ENCODE assay signal across 23 mouse cellular contexts in the genomic region with DNA sequence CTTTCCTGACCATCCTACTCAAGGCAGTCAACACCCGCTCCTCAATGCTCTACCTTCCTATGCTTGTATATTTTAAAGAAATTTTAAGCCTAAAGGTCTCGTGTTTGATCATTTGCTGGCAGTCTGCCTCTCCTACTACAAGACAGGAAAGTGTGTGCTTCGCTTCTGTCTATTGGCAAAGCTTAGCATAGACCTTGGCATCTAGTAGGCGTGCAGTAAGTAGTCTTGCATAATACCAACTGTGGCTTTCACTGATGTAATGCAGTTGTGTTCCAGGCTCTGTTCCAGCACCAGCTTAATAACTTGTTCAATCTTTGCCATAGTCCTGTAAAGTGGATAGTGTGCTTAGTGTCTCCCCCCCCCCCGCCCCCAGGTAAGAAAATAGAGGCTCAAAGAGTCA.
DNase-seq lines count a peak whose midpoint lies in the region; ATAC-seq and TF ChIP-seq lines count a peak whose summit lies in the region.
"Had no signal": no experiment of that assay in that cellular context is flagged by ENCODE, and none has a peak within 500 bp of the region (broad histone marks: within the 10 kb centered on the region; RNA-seq: fewer than 3 reads in every experiment).

No protein-coding gene starts in this region.

- no peak for TF ChIP-seq CTCF in liver, postnatal 0 days (IDR thresholded peaks at IDR 0.05; ENCODE audit: low read depth)
- TF ChIP-seq CTCF in kidney, adult 2 months (conservative IDR thresholded peaks at IDR 0.05; ENCODE audit: insufficient read depth, insufficient read length, low read depth, low read length): no peak

- TF ChIP-seq EP300 in liver, postnatal 0 days (IDR thresholded peaks at IDR 0.05; ENCODE audit: low read depth): no peak

- H3K36me3 ChIP-seq in embryonic facial prominence, embryonic 14.5 days (ENCODE audit: control insufficient read depth, insufficient read depth, low read length): no peaks in the 10 kb centered on the region
- no peaks in the 10 kb centered on the region for H3K36me3 ChIP-seq in embryonic facial prominence, embryonic 10.5 days (replicated peaks)
- H3K36me3 ChIP-seq in liver, postnatal 0 days (replicated peaks; ENCODE audit: insufficient read depth, low read length): no peaks in the 10 kb centered on the region
- H3K36me3 ChIP-seq in liver, embryonic 12.5 days: no peaks in the 10 kb centered on the region
- H3K36me3 ChIP-seq in myocyte (ENCODE audit: control insufficient read depth, insufficient read depth): no peaks in the 10 kb centered on the region
- H3K36me3 ChIP-seq in kidney, adult 2 months (ENCODE audit: control insufficient read depth, insufficient read depth, low read length): no peaks in the 10 kb centered on the region
- H3K36me3 ChIP-seq: hindbrain, embryonic 13.5 days; limb, embryonic 13.5 days; midbrain, embryonic 15.5 days; neural tube, embryonic 15.5 days had no signal

- ATAC-seq in embryonic facial prominence, embryonic 14.5 days (ENCODE audit: low read depth): no peak
- peak; percentile 45; the same call in 1 of the 2 replicates for ATAC-seq in liver, postnatal 0 days
- no peak for ATAC-seq in liver, embryonic 12.5 days
- ATAC-seq: forebrain, embryonic 13.5 days; midbrain, embryonic 15.5 days had no signal

- 75% methylated on average over 5 of the region's 5 CpGs for WGBS in embryonic facial prominence, embryonic 14.5 days
- 92% methylated on average over 5 of the region's 5 CpGs for WGBS in embryonic facial prominence, embryonic 10.5 days
- 72% methylated on average over 5 of the region's 5 CpGs for WGBS in liver, postnatal 0 days (ENCODE audit: insufficient replicate concordance)
- WGBS in liver, embryonic 12.5 days (ENCODE audit: insufficient replicate concordance): 54% methylated on average over 5 of the region's 5 CpGs
- 78% methylated on average over 5 of the region's 5 CpGs for WGBS in kidney, adult 2 months

- no peaks in the 10 kb centered on the region for H3K27me3 ChIP-seq in embryonic facial prominence, embryonic 14.5 days (replicated peaks; ENCODE audit: control insufficient read depth, insufficient read depth, low read length)
- H3K27me3 ChIP-seq in embryonic facial prominence, embryonic 10.5 days (replicated peaks; ENCODE audit: low read depth, poor library complexity, severe bottlenecking): no peaks in the 10 kb centered on the region
- no peaks in the 10 kb centered on the region for H3K27me3 ChIP-seq in liver, postnatal 0 days (ENCODE audit: insufficient read depth, low read length)
- H3K27me3 ChIP-seq in liver, embryonic 12.5 days (replicated peaks): no peaks in the 10 kb centered on the region
- no peaks in the 10 kb centered on the region for H3K27me3 ChIP-seq in myocyte (ENCODE audit: control insufficient read depth, insufficient read depth, insufficient read length)
- no peaks in the 10 kb centered on the region for H3K27me3 ChIP-seq in kidney, adult 2 months (replicated peaks; ENCODE audit: control insufficient read depth, insufficient read depth, low read length)
- H3K27me3 ChIP-seq: forebrain, embryonic 13.5 days; hindbrain, embryonic 13.5 days; midbrain, embryonic 15.5 days; neural tube, embryonic 15.5 days had no signal

- no peak for TF ChIP-seq POLR2A in myocyte (IDR thresholded peaks at IDR 0.05; ENCODE audit: insufficient read length, low read depth)
- no peak for TF ChIP-seq POLR2A in kidney, adult 2 months (IDR thresholded peaks at IDR 0.05; ENCODE audit: low read depth, low read length)

- no peak overlapping the region for H3K9ac ChIP-seq in embryonic facial prominence, embryonic 14.5 days (ENCODE audit: low read depth, low read length)
- H3K9ac ChIP-seq in liver, postnatal 0 days (replicated peaks): no peak overlapping the region
- no peak overlapping the region for H3K9ac ChIP-seq in liver, embryonic 12.5 days
- H3K9ac ChIP-seq: forebrain, embryonic 13.5 days; hindbrain, embryonic 13.5 days; limb, embryonic 13.5 days; midbrain, embryonic 15.5 days; neural tube, embryonic 15.5 days had no signal

- no peak overlapping the region for H3K4me3 ChIP-seq in embryonic facial prominence, embryonic 14.5 days (ENCODE audit: low read depth, low read length)
- no peak overlapping the region for H3K4me3 ChIP-seq in embryonic facial prominence, embryonic 10.5 days
- no peak overlapping the region for H3K4me3 ChIP-seq in liver, postnatal 0 days (ENCODE audit: low read depth, low read length)
- H3K4me3 ChIP-seq in liver, embryonic 12.5 days: no peak overlapping the region
- no peak overlapping the region for H3K4me3 ChIP-seq in myocyte
- no peak overlapping the region for H3K4me3 ChIP-seq in kidney, adult 2 months (ENCODE audit: insufficient read depth, low read depth, low read length)
- H3K4me3 ChIP-seq: forebrain, embryonic 13.5 days; hindbrain, embryonic 13.5 days; limb, embryonic 13.5 days; midbrain, embryonic 15.5 days; neural tube, embryonic 15.5 days had no signal

- no peak overlapping the region for H3K4me2 ChIP-seq in embryonic facial prominence, embryonic 14.5 days (ENCODE audit: low read depth, low read length)
- no peak overlapping the region for H3K4me2 ChIP-seq in liver, postnatal 0 days (ENCODE audit: low read depth, low read length)
- no peak overlapping the region for H3K4me2 ChIP-seq in liver, embryonic 12.5 days
- no peak overlapping the region for H3K4me2 ChIP-seq in myocyte (ENCODE audit: low read depth)
- H3K4me2 ChIP-seq: forebrain, embryonic 13.5 days; heart, embryonic 11.5 days; hindbrain, embryonic 13.5 days; limb, embryonic 13.5 days; midbrain, embryonic 15.5 days; neural tube, embryonic 15.5 days had no signal

- no peaks in the 10 kb centered on the region for H3K4me1 ChIP-seq in embryonic facial prominence, embryonic 14.5 days (ENCODE audit: control insufficient read depth, insufficient read depth, low read length)
- no peaks in the 10 kb centered on the region for H3K4me1 ChIP-seq in embryonic facial prominence, embryonic 10.5 days
- H3K4me1 ChIP-seq in liver, postnatal 0 days (ENCODE audit: insufficient read depth): no peaks in the 10 kb centered on the region
- no peaks in the 10 kb centered on the region for H3K4me1 ChIP-seq in liver, embryonic 12.5 days
- H3K4me1 ChIP-seq in kidney, adult 2 months (ENCODE audit: control insufficient read depth, insufficient read depth, low read length): no peaks in the 10 kb centered on the region
- H3K4me1 ChIP-seq: limb, embryonic 13.5 days had no signal

- DNase-seq in embryonic facial prominence, embryonic 14.5 days (ENCODE audit: low spot score): peak; percentile 14
- no peak for DNase-seq in embryonic facial prominence, embryonic 10.5 days (ENCODE audit: low spot score)
- DNase-seq in liver, postnatal 0 days: no peak
- DNase-seq in adrenal gland, postnatal 14 days: peak; percentile 22
- DNase-seq in gastrocnemius, postnatal 25 days: no peak
- no peak for DNase-seq in kidney, adult 2 months
- DNase-seq: cerebellum, adult 11 months; cerebellum, postnatal 10 days; embryo, embryonic 11 days; gastrocnemius, postnatal 36 days; heart, postnatal 10 days; kidney, postnatal 36 days; layer of hippocampus, postnatal 36 days; lung, postnatal 14 days had no signal

- H3K9me3 ChIP-seq in embryonic facial prominence, embryonic 14.5 days (ENCODE audit: control insufficient read depth, low read length): no peaks in the 10 kb centered on the region
- no peaks in the 10 kb centered on the region for H3K9me3 ChIP-seq in embryonic facial prominence, embryonic 10.5 days
- H3K9me3 ChIP-seq in liver, postnatal 0 days (ENCODE audit: low read length): no peaks in the 10 kb centered on the region
- no peaks in the 10 kb centered on the region for H3K9me3 ChIP-seq in liver, embryonic 12.5 days (replicated peaks)
- H3K9me3 ChIP-seq: forebrain, embryonic 13.5 days; hindbrain, embryonic 13.5 days; limb, embryonic 13.5 days; midbrain, embryonic 15.5 days; neural tube, embryonic 15.5 days had no signal

- H3ac ChIP-seq in myocyte (ENCODE audit: control insufficient read depth, insufficient read length): no peak overlapping the region

- H3K27ac ChIP-seq in embryonic facial prominence, embryonic 14.5 days (replicated peaks; ENCODE audit: low read depth, low read length): no peak overlapping the region
- no peak overlapping the region for H3K27ac ChIP-seq in embryonic facial prominence, embryonic 10.5 days (replicated peaks)
- no peak overlapping the region for H3K27ac ChIP-seq in liver, postnatal 0 days (ENCODE audit: low read depth)
- no peak overlapping the region for H3K27ac ChIP-seq in liver, embryonic 12.5 days
- H3K27ac ChIP-seq in kidney, adult 2 months (ENCODE audit: insufficient read depth, low read depth, low read length): no peak overlapping the region
- H3K27ac ChIP-seq: forebrain, embryonic 13.5 days; hindbrain, embryonic 13.5 days; limb, embryonic 13.5 days; midbrain, embryonic 15.5 days; neural tube, embryonic 15.5 days; stomach, postnatal 0 days had no signal

- H3K79me2 ChIP-seq in myocyte (ENCODE audit: control insufficient read depth, insufficient read depth): no peaks in the 10 kb centered on the region

TF ChIP-seq in myocyte, 11 proteins besides CTCF, POLR2A, EP300 and RAD21:
- TF ChIP-seq CEBPB (IDR thresholded peaks at IDR 0.05; ENCODE audit: insufficient read depth, poor library complexity, severe bottlenecking) (peak; percentile 65; the same call in 1 of the 2 replicates), SRF (IDR thresholded peaks at IDR 0.05; ENCODE audit: control insufficient read depth, insufficient read length, low read depth) (no peak), TCF12 (IDR thresholded peaks at IDR 0.05; ENCODE audit: insufficient read depth, poor library complexity, severe bottlenecking) (no peak), MYOG (IDR thresholded peaks at IDR 0.05; ENCODE audit: control insufficient read depth in 1 of 3, insufficient read depth in 1 of 3, insufficient read length in 2 of 3, low read depth in 2 of 3) (no peak), REST (IDR thresholded peaks at IDR 0.05; ENCODE audit: insufficient read depth, insufficient read length) (no peak)

Comparison
In these comparisons a context has a peak if more than half of its experiments do, and no peak if none do; other contexts are left out.
1. DNase-seq: peak in embryonic facial prominence, embryonic 14.5 days (single experiment) and adrenal gland, postnatal 14 days (single experiment); none in embryonic facial prominence, embryonic 10.5 days (single experiment), liver, postnatal 0 days (single experiment), gastrocnemius, postnatal 25 days (single experiment) and kidney, adult 2 months (single experiment).